Mouse (Mus musculus) heart, adult 2 months (tissue): ENCODE measurements around the gene Fam204a.

Source experiments
- CTCF ChIP-seq: fragments of 200-600 bp; IDR thresholded peaks from 2 replicates; pipeline ENCODE4 v1.8.1; 2022; ENCODE audit warnings: antibody characterized with exemption, mild to moderate bottlenecking, moderate library complexity
- EP300 ChIP-seq: fragments of 200-500 bp; IDR thresholded peaks from 2 replicates; pipeline ENCODE4 v1.6.1; 2011; ENCODE audit warnings: low read depth, low read length, control low read depth; ENCODE audit not compliant: insufficient read depth

DNA sequence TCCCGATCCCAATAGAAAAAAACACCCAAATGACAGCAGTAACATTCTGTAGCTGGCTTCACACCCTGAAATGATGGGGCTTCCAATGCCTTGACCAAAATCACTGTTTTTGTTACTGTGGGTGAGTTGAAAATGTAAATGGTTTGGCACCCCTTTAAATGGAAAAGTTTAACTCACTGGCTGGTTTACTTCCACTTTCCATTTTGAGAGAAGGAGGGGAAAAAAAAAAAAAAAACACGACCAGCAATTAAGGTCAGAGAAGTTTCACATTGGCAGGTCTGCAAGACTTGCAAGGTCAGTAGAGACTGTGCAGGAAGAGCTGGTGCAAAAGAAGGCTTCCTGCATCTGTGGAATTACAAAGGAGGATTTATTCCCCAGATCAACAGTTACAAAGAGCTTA is 61.1 kb downstream of the Fam204a start:
- no peak for TF ChIP-seq CTCF
- no peak for TF ChIP-seq EP300
